Mouse (Mus musculus) testis, adult 2 months (tissue): ENCODE measurements around the gene Col4a3bp. TPM values are rescaled to one million over a fixed set of nuclear protein-coding genes. Genes with fewer than 3 reads are reported as not detected.

Experiments
- H3K27ac ChIP-seq: fragments of 200-500 bp; 2 replicates; pipeline ENCODE4 v1.5.1; 2012; ENCODE audit warnings: low read depth, low read length; ENCODE audit not compliant: control insufficient read depth, insufficient read depth
- H3K27me3 ChIP-seq: fragments of 200-500 bp; 2 replicates; pipeline ENCODE4 v1.6.1; 2012; ENCODE audit warnings: mild to moderate bottlenecking, low read length, moderate library complexity; ENCODE audit not compliant: control insufficient read depth, insufficient read depth
- H3K36me3 ChIP-seq: fragments of 200-500 bp; 2 replicates; pipeline ENCODE4 v1.6.1; 2012; ENCODE audit warnings: mild to moderate bottlenecking, low read length; ENCODE audit not compliant: control insufficient read depth, insufficient read depth
- H3K4me1 ChIP-seq: fragments of 200-500 bp; 2 replicates; pipeline ENCODE4 v1.6.1; 2012; ENCODE audit warnings: low read length; ENCODE audit not compliant: control insufficient read depth, insufficient read depth
- H3K4me3 ChIP-seq: fragments of 200-500 bp; 2 replicates; pipeline ENCODE4 v1.5.1; 2012; ENCODE audit warnings: low read depth, mild to moderate bottlenecking, low read length, moderate library complexity, mixed read lengths; ENCODE audit not compliant: control insufficient read depth
- CTCF ChIP-seq: fragments of 200-500 bp; IDR thresholded peaks from 2 replicates; pipeline ENCODE4 v1.5.1; 2012; ENCODE audit warnings: low read depth, mild to moderate bottlenecking, inconsistent platforms, low read length, moderate library complexity; ENCODE audit not compliant: control insufficient read depth, insufficient read depth, insufficient replicate concordance
- POLR2A ChIP-seq: fragments of 200-500 bp; IDR thresholded peaks from 2 replicates; pipeline ENCODE4 v1.6.1; 2012; ENCODE audit warnings: low read depth, mild to moderate bottlenecking, inconsistent platforms, low read length, moderate library complexity; ENCODE audit not compliant: control insufficient read depth
- polyA plus RNA-seq: library from polyadenylated mRNA; depleted of rRNA; stranded (reverse); fragments of >200 nt; gene quantifications from 2 replicates; pipeline ENCODE4 v1.2.3, GENCODE M21; 2012

Col4a3bp gene
- polyA plus RNA-seq, 1 experiment: 59.6 TPM

DNA sequence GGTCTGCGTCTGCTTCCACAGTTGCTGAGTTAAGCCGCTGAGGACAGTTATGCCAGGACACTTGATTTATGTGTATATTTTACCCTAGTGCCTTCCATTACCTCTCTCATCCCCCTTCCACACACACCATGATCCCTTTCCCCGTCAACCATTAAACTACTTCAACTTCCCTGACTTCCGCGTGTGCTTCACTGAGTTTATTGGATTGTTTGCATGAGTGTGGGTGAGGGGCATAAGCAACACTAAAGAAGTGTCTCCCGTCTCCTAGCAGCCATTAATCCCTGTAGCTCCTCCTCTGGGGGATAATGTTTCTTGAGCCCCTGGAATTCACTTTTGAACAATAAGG lies 28.6 kb downstream of the Col4a3bp start:
- Histone ChIP-seq H3K27ac (no peak overlapping the region), H3K27me3 (no peaks in the 10 kb centered on the region), H3K4me3 (no peak overlapping the region), H3K36me3 (no peaks in the 10 kb centered on the region; the same call in 1 of the 2 replicates), H3K4me1 (no peaks in the 10 kb centered on the region; the same call in 1 of the 2 replicates)
- TF ChIP-seq POLR2A (no peak), CTCF (no peak)

DNA sequence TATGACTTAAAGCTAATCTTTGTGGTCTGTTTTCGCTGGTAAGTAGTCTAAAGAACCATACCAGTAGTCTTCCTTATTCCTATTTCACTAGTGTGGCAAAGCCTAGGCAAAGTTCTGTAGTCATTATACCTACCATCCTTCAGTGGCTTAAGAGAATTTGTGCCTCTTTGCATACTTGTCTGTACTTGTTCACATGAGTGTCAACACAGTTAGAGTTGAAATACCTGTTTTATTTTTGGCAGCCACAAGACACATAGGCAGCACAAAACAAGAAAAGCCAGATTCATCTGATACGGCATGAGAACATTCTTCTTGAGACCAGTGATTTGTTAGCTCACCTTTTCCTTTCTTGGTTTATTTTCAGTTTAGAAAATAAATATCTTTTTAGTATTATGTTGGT lies 31.8 kb downstream of the Col4a3bp start:
- Histone ChIP-seq H3K36me3 (no peaks in the 10 kb centered on the region; the same call in 1 of the 2 replicates), H3K4me1 (no peaks in the 10 kb centered on the region; the same call in none of the 2 replicates), H3K27me3 (no peaks in the 10 kb centered on the region), H3K27ac (no peak overlapping the region), H3K4me3 (no peak overlapping the region)
- TF ChIP-seq POLR2A (no peak), CTCF (no peak)

DNA sequence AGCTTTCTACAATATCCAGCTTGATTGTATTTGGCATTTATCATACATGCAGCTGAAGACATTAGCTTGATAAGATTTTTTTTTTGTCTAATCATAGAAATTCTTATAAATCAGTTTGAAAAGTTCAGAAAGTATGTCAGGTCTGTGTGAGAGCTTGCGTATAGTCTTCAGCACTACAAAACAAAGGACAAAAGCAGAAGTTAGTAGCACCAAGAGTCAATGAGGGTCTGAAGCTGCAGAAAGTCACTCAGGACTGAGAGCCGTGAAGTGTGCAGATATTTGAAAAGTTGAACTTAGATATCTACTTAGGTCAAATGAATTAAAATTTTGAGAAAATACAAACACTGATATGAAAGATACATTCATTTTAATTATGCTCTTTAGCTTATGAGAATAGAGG lies 36.7 kb downstream of the Col4a3bp start:
- H3K36me3 ChIP-seq: no peaks in the 10 kb centered on the region
- H3K4me3 ChIP-seq: no peak overlapping the region
- TF ChIP-seq POLR2A: no peak
- no peak for TF ChIP-seq CTCF
- H3K4me1 ChIP-seq: no peaks in the 10 kb centered on the region; the same call in none of the 2 replicates
- H3K27me3 ChIP-seq: no peaks in the 10 kb centered on the region
- H3K27ac ChIP-seq: no peak overlapping the region

DNA sequence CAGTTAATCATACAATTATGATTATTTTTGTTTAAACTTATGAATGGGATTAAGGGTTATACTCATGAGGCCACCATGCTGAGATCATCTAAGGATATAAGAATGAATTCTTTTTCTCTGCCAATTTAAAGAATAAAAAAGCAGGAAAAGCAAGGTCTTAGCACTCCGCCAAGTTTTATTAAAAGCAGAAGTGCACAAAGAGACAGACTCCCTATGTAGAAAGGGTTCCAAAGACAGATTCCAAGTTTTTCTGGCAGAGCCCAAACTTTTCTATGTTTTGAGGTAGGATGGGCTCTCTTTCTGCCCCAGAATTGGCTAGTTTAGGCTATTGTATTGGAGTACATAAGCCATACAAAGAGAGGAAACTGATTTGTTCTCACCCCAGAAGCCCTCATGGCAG lies 37.6 kb downstream of the Col4a3bp start:
- no peak overlapping the region for H3K27ac ChIP-seq
- H3K36me3 ChIP-seq: no peaks in the 10 kb centered on the region
- no peaks in the 10 kb centered on the region; the same call in none of the 2 replicates for H3K4me1 ChIP-seq
- no peaks in the 10 kb centered on the region for H3K27me3 ChIP-seq
- TF ChIP-seq POLR2A (no peak), CTCF (no peak)
- no peak overlapping the region for H3K4me3 ChIP-seq

DNA sequence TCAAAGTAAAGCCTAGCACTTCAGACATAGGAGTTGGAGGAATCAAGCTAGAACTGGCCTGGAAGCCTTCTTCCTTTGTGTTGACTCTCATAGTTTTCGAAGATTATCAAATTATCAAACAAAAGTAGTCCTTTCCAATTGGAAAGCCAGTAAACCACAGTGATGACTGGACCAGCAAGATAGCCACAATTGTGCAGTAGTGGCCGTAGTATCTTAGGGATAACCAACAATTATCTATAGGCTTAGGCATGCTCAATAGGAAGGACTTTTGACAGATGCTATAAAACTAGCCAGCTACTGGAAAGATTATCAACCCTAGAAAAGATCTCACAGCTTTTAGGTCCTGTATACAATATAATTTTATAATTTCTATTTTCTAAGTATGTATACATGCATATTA lies 41.8 kb downstream of the Col4a3bp start:
- Histone ChIP-seq H3K27me3 (no peaks in the 10 kb centered on the region), H3K27ac (no peak overlapping the region), H3K4me1 (no peaks in the 10 kb centered on the region), H3K4me3 (no peak overlapping the region), H3K36me3 (no peaks in the 10 kb centered on the region)
- TF ChIP-seq POLR2A (no peak), CTCF (no peak)

DNA sequence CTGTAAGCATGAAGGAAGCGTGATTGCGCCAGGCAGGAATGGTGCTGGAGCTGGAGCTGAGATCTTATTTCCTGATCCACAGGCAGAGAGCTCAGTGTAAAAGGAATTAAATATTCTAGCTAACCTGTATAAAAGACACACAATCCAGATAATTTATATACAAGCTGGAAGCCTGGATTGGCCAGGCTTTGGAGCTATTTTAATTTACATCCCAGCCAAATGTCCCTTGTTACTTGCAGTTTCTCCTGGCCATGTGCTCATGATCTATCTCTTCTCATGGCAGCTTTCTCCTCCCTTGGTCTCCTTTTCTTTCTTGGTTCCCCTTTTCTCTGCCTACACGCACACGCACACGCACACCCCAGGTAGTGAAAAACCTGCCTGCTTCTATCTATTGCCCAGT lies 44.1 kb downstream of the Col4a3bp start:
- H3K27ac ChIP-seq: no peak overlapping the region

DNA sequence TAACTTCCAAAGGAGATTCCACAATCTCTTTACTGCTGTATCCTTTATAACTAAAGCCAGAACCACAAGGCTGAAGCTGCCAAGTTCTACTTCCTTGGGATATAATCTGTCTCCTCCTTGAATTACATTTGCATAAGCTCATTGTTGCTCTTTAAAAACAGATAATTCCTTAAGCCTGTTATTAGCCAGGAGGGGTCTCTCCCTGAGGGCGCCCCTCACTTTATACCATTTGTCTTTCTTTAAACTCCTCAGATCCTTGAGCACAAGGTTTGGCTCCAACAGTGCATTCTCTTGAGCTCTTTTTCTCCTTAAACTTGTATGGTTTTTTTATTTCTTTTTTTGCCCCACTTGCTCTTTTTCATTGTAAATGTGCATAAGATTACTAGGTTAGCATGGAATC lies 46.2 kb downstream of the Col4a3bp start:
- Histone ChIP-seq H3K36me3 (no peaks in the 10 kb centered on the region), H3K27me3 (no peaks in the 10 kb centered on the region), H3K4me3 (no peak overlapping the region), H3K4me1 (no peaks in the 10 kb centered on the region), H3K27ac (no peak overlapping the region)
- TF ChIP-seq POLR2A (no peak), CTCF (no peak)

More for the DNA sequence above, 44.1 kb downstream of the Col4a3bp start:
- no peaks in the 10 kb centered on the region for H3K36me3 ChIP-seq
- H3K4me1 ChIP-seq: no peaks in the 10 kb centered on the region
- TF ChIP-seq CTCF: no peak
- no peak overlapping the region for H3K4me3 ChIP-seq
- H3K27me3 ChIP-seq: no peaks in the 10 kb centered on the region

DNA sequence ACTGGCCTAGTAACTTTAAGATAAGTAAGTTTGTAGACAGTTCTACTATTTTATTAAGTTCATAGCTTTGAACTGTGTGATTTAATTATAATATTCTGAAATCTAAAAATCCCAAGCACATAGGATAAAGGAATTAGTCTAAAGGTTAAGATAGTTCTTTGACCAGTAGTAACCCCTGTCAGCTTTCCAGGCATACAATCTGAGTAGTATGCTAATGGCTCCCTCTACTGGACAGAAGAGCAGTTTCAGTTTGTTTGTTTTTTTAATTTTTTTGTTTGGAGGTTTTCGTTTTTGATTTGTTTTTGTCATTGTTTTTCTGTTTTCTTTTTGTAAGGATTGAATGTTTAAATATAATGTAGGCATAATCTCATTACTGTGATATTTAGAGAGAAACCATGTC lies 51.2 kb downstream of the Col4a3bp start:
- Histone ChIP-seq H3K4me3 (no peak overlapping the region), H3K4me1 (no peaks in the 10 kb centered on the region), H3K36me3 (no peaks in the 10 kb centered on the region), H3K27me3 (no peaks in the 10 kb centered on the region), H3K27ac (no peak overlapping the region)
- TF ChIP-seq POLR2A: no peak
- TF ChIP-seq CTCF: no peak
